Mouse (Mus musculus): ENCODE measurements around the gene Nosip. TPM values are rescaled to one million over a fixed set of nuclear protein-coding genes. Genes with fewer than 3 reads are reported as not detected.
"Not testable (repeated sequence)": the region's sequence is repeated elsewhere in the genome, so short reads cannot be mapped to it uniquely, and the experiment has no call there.

The Nosip gene
- polyA plus RNA-seq, 1 experiment from 2014 or later: 59.1 TPM

DNA sequence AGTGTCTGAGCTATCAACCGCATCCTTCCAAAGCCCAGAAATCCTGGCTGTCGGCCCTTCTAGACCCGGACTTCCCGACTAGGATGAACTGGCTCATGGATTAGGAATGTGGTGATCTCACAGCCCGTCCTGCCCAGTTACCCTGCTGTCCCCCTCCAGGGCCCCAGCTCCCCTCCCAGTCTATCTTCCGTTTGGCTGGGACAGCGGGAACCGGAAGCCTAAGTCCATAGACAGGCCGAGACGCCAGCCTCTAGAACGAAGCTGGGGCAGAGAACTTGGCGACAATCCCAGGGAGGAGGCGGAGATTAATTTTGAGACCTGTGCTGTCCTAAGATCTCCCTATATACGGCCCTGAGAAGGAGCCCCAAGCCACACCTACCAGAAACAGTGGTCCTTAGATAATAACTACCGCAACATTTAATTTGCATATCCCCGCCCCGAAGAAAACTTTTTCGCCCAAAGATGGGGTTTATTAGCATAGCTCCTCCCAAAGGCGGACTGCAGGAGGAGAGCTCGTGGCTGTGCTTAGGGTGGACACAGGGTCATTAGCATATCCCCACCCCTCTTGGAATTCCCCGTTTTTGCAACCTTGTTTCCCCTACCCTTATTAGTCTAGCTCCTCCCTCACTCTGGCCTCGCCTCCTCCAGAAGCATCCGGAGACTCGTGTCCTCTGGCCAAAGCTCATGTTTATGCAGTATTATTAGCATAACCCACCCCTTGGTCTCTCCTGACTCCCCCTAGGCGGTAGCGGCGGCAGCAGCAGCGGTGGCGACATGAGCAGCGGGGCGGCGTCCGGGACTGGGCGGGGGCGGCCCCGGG is 44.8 kb upstream of the Nosip start, which contains the start of gene Rras:
Gene Rras, plus strand, starts transcription at position 720 of the 820 bp plus-strand sequence.
- ATAC-seq (ENCODE audit: low read depth): peak; percentile 91
- Histone ChIP-seq H3K4me3 (ENCODE audit: low read depth, low read length) (peak within 1 kb of the TSS; percentile 88), H3K4me1 (ENCODE audit: control insufficient read depth, insufficient read depth, low read length) (peaks cover 19% of the 10 kb centered on the region), H3K27ac (replicated peaks; ENCODE audit: low read depth, low read length) (peak within 1 kb of the TSS; percentile 97), H3K9ac (ENCODE audit: low read depth, low read length) (peak within 1 kb of the TSS; percentile 67), H3K4me2 (ENCODE audit: low read depth, low read length) (peak within 1 kb of the TSS; percentile 70), H3K36me3 (ENCODE audit: control insufficient read depth, insufficient read depth, low read length) (peaks cover 17% of the 10 kb centered on the region), H3K9me3 (ENCODE audit: control insufficient read depth, low read length) (no peaks in the 10 kb centered on the region), H3K27me3 (replicated peaks; ENCODE audit: control insufficient read depth, insufficient read depth, low read length) (no peaks in the 10 kb centered on the region)
- under 1% methylated on average over 36 of the region's 36 CpGs for WGBS
- peak; percentile 100 for DNase-seq (ENCODE audit: low spot score)

DNA sequence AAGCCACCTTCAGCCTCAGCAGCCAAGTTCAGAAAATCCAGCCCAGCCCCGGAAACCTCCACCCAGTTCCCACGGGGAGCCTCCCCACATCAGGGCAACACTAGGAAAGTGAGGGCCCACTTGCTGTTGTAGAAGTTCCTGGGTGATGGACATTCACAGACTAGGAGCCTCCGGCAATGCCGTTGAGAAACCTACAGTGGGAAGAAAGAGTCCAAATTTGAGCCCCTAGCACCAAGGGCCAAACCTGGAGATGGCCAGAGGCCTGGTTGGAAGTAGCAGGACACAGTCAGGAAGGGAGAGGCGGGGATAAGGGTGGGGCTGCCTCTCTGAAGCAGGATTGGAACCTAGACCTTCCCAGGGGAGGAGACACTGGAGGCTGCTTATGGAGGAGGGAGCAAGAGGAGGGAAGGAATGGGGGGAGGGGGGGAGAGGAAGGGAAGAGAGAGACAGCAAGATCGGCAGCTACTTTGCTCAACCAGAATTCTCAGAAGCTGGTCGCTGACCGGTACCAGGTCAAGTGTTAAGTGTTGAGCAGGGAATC is 43.1 kb upstream of the Nosip start:
- WGBS: 39% methylated on average over 8 of the region's 8 CpGs
- Histone ChIP-seq H3K9me3 (ENCODE audit: control insufficient read depth, low read length) (no peaks in the 10 kb centered on the region), H3K27ac (replicated peaks; ENCODE audit: low read depth, low read length) (no peak overlapping the region), H3K4me1 (ENCODE audit: control insufficient read depth, insufficient read depth, low read length) (peaks cover 19% of the 10 kb centered on the region), H3K27me3 (replicated peaks; ENCODE audit: control insufficient read depth, insufficient read depth, low read length) (no peaks in the 10 kb centered on the region), H3K36me3 (ENCODE audit: control insufficient read depth, insufficient read depth, low read length) (0 out of 2 replicates have a peak, but pooled peaks cover under 1% of the 10 kb centered on the region), H3K4me3 (ENCODE audit: low read depth, low read length) (peak overlapping the region; percentile 88), H3K4me2 (ENCODE audit: low read depth, low read length) (peak overlapping the region; percentile 70), H3K9ac (ENCODE audit: low read depth, low read length) (no peak overlapping the region)
- DNase-seq (ENCODE audit: low spot score) (peak; percentile 76), ATAC-seq (ENCODE audit: low read depth) (no peak)

DNA sequence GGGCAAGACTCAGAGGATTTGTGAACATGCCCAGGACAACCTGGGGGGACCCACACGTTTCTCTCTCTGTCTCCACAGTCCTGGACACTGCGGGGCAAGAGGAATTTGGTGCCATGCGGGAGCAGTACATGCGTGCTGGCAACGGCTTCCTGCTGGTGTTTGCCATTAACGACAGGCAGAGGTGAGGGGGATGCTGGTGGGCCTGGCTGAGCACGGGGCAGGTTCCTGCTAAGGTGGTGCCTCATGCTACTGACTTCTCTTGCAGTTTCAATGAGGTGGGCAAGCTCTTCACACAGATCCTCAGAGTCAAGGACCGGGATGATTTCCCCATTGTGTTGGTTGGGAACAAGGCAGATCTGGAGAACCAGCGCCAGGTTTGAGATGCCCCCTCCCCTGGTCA is 42.0 kb upstream of the Nosip start:
- Histone ChIP-seq H3K27ac (replicated peaks; ENCODE audit: low read depth, low read length) (no peak overlapping the region), H3K9ac (ENCODE audit: low read depth, low read length) (no peak overlapping the region), H3K4me2 (ENCODE audit: low read depth, low read length) (no peak overlapping the region), H3K4me3 (ENCODE audit: low read depth, low read length) (no peak overlapping the region), H3K27me3 (replicated peaks; ENCODE audit: control insufficient read depth, insufficient read depth, low read length) (no peaks in the 10 kb centered on the region), H3K36me3 (ENCODE audit: control insufficient read depth, insufficient read depth, low read length) (no peaks in the 10 kb centered on the region), H3K9me3 (ENCODE audit: control insufficient read depth, low read length) (no peaks in the 10 kb centered on the region), H3K4me1 (ENCODE audit: control insufficient read depth, insufficient read depth, low read length) (peaks cover 11% of the 10 kb centered on the region; the same call in 1 of the 2 replicates)
- DNase-seq (ENCODE audit: low spot score) (no peak), ATAC-seq (ENCODE audit: low read depth) (no peak)
- WGBS: 80% methylated on average over 9 of the region's 9 CpGs

DNA sequence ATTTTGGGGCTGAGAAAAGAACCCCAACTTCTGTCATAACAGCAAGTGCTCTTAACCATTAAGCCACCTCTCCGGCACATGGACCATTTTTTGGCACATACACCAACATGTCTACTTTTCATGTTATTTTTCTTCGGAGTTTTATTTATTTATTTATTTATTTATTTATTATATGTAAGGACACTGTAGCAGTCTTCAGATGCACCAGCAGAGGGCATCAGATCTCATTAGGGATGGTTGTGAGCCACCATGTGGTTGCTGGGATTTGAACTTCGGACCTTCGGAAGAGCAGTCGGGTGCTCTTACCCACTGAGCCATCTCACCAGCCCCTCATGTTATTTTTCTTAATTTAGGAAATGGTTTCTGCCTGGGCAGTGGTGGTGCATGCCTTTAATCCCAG is 38.5 kb upstream of the Nosip start:
- H3K9me3 ChIP-seq (ENCODE audit: control insufficient read depth, low read length); H3K27ac ChIP-seq (replicated peaks; ENCODE audit: low read depth, low read length); H3K9ac ChIP-seq (ENCODE audit: low read depth, low read length); H3K27me3 ChIP-seq (replicated peaks; ENCODE audit: control insufficient read depth, insufficient read depth, low read length); H3K4me3 ChIP-seq (ENCODE audit: low read depth, low read length); H3K4me2 ChIP-seq (ENCODE audit: low read depth, low read length); DNase-seq (ENCODE audit: low spot score); ATAC-seq (ENCODE audit: low read depth); H3K4me1 ChIP-seq (ENCODE audit: control insufficient read depth, insufficient read depth, low read length): not testable (repeated sequence)
- WGBS: 75% methylated on average over 5 of the region's 5 CpGs
- H3K36me3 ChIP-seq (ENCODE audit: control insufficient read depth, insufficient read depth, low read length): peaks cover 20% of the 10 kb centered on the region

DNA sequence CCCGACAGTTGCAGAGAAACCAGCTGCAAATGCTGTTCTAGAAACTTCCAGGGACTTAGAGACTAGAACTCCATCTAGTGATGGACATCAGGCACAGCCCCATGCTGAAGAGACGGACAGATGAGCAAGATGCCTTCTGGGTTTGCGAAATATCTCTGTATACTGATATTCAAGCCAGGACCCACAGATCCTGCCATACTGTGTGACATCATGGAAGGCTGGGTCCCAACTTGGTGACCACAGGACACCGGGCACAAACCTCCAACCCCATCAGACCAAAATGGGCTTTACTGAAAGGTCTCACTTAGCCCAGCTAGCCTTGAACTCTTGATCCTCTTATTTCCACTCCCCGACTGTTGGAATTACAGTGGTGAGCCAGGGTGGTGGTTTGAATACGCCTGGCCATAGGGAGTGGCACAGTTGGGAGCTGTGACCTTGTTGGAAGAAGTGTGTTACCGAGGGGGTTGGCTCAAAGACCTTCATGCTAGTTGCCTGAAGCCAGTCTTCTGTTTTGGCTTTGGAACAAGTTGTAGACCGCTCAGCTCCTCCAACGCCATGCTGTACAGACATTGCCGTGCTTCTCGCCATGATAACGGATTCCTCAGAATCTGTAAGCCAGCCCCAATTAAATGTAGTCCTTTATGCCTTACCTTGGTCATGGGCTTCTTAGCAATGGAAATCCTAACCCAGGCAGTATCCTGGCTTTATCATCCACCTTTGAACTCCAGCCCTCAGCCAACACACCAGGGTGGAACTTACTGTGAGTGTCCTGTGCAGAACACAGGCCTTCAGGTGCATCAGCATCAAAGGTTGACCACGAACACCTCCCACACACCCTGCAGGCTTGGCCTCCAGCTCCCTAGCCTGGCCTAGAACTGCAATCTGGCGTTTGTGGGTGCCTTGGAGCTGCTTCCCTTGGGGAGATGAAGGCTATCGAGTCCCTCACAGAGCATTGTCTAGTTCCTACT is 37.7 kb upstream of the Nosip start:
- 87% methylated on average over 15 of the region's 15 CpGs for WGBS
- 0 out of 2 replicates have a peak overlapping the region, but pooled peaks have one; percentile 2 for H3K27ac ChIP-seq (replicated peaks; ENCODE audit: low read depth, low read length)

DNA sequence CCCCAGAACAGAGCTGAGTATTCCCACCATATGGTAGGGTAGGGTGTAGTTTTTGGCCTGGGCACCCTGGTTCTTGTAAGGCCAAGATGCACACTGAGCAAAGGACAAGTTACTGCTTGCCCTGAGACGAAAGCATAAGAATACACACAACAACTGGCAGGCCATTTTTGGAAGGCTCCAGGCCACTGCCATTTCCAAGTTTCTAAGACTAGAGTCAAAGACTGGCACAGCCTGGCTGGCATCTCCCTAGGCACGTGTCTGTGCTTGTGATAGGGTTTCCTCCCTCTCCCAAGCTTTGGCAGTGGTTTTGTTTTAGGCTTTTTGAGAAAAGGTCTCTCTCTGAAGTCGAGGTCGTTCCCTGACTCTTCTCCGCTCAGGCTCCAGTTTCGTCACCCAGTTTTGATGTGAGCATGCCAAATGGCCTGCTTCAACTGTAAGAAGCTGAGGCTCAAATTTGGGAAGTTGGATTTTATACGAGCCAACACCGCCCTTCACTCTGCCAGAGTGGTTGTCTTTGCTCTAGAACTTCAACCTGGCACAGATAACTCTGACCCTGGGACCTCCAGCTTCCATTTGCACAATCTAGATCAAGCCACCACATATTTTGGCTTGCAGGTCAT is 36.5 kb upstream of the Nosip start:
- DNase-seq (ENCODE audit: low spot score): no peak
- Histone ChIP-seq H3K9me3 (ENCODE audit: control insufficient read depth, low read length) (no peaks in the 10 kb centered on the region), H3K27ac (replicated peaks; ENCODE audit: low read depth, low read length) (0 out of 2 replicates have a peak overlapping the region, but pooled peaks have one; percentile 2), H3K4me2 (ENCODE audit: low read depth, low read length) (no peak overlapping the region), H3K27me3 (replicated peaks; ENCODE audit: control insufficient read depth, insufficient read depth, low read length) (no peaks in the 10 kb centered on the region), H3K4me3 (ENCODE audit: low read depth, low read length) (no peak overlapping the region), H3K36me3 (ENCODE audit: control insufficient read depth, insufficient read depth, low read length) (peaks cover 40% of the 10 kb centered on the region), H3K9ac (ENCODE audit: low read depth, low read length) (no peak overlapping the region), H3K4me1 (ENCODE audit: control insufficient read depth, insufficient read depth, low read length) (no peaks in the 10 kb centered on the region)
- ATAC-seq (ENCODE audit: low read depth): no peak
- WGBS: 71% methylated on average over 8 of the region's 8 CpGs

More for the DNA sequence above, 37.7 kb upstream of the Nosip start:
- peaks cover 29% of the 10 kb centered on the region for H3K36me3 ChIP-seq (ENCODE audit: control insufficient read depth, insufficient read depth, low read length)
- no peak for ATAC-seq (ENCODE audit: low read depth)
- no peaks in the 10 kb centered on the region for H3K27me3 ChIP-seq (replicated peaks; ENCODE audit: control insufficient read depth, insufficient read depth, low read length)
- no peaks in the 10 kb centered on the region for H3K4me1 ChIP-seq (ENCODE audit: control insufficient read depth, insufficient read depth, low read length)
- H3K4me3 ChIP-seq (ENCODE audit: low read depth, low read length): no peak overlapping the region
- H3K4me2 ChIP-seq (ENCODE audit: low read depth, low read length): no peak overlapping the region
- no peak overlapping the region for H3K9ac ChIP-seq (ENCODE audit: low read depth, low read length)
- no peaks in the 10 kb centered on the region for H3K9me3 ChIP-seq (ENCODE audit: control insufficient read depth, low read length)
- no peak for DNase-seq (ENCODE audit: low spot score)

DNA sequence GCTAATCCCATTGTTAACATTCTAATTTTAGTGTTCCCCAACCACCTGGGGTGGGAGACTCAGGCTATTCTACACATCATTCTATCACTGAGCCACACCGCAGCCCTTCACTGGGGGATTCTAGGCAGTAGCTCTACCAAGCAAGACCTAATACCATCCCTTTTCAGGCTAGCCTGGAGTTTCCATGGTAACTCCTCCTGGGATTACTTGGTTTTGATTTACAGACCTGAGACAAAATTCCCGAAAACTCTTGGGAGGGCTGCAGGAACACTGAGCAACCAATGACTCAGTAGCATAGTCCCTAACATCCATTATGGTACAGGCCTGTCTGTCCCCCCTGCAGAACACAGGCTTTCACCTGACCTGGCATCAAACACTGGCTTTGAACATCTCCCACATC is 36.0 kb upstream of the Nosip start:
- Histone ChIP-seq H3K9me3 (ENCODE audit: control insufficient read depth, low read length) (no peaks in the 10 kb centered on the region), H3K4me2 (ENCODE audit: low read depth, low read length) (no peak overlapping the region), H3K4me1 (ENCODE audit: control insufficient read depth, insufficient read depth, low read length) (no peaks in the 10 kb centered on the region), H3K27ac (replicated peaks; ENCODE audit: low read depth, low read length) (no peak overlapping the region), H3K4me3 (ENCODE audit: low read depth, low read length) (no peak overlapping the region), H3K36me3 (ENCODE audit: control insufficient read depth, insufficient read depth, low read length) (peaks cover 46% of the 10 kb centered on the region), H3K27me3 (replicated peaks; ENCODE audit: control insufficient read depth, insufficient read depth, low read length) (no peaks in the 10 kb centered on the region), H3K9ac (ENCODE audit: low read depth, low read length) (no peak overlapping the region)
- no peak for ATAC-seq (ENCODE audit: low read depth)
- peak; percentile 34 for DNase-seq (ENCODE audit: low spot score)
- 57% methylated on average over 2 of the region's 2 CpGs for WGBS

DNA sequence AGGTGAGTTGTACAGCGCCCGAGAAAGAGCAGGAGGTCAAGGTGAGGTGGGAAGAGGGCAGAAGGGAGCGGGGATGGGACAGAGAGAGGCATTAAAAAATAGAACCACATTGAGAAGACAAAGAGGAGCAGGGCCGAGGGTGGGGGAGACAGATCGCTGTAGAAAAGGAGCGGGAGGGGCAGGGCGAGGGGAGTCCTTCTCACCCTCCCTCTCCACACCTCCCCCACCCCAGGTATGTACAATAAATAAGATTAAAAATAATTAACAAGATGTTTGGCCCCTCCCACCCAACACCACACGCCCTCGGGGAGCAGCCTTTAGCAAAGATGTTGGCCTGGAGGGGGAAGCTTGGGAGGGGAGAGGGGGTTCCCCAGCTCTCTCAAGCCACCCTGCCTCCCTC is 34.5 kb upstream of the Nosip start:
- H3K9ac ChIP-seq (ENCODE audit: low read depth, low read length): no peak overlapping the region
- ATAC-seq (ENCODE audit: low read depth) (no peak), DNase-seq (ENCODE audit: low spot score) (no peak)
- no peaks in the 10 kb centered on the region for H3K9me3 ChIP-seq (ENCODE audit: control insufficient read depth, low read length)
- peaks cover 60% of the 10 kb centered on the region for H3K36me3 ChIP-seq (ENCODE audit: control insufficient read depth, insufficient read depth, low read length)
- WGBS: 91% methylated on average over 9 of the region's 9 CpGs
- H3K4me3 ChIP-seq (ENCODE audit: low read depth, low read length): no peak overlapping the region
- no peak overlapping the region for H3K4me2 ChIP-seq (ENCODE audit: low read depth, low read length)
- no peaks in the 10 kb centered on the region for H3K27me3 ChIP-seq (replicated peaks; ENCODE audit: control insufficient read depth, insufficient read depth, low read length)
- no peak overlapping the region for H3K27ac ChIP-seq (replicated peaks; ENCODE audit: low read depth, low read length)
- no peaks in the 10 kb centered on the region for H3K4me1 ChIP-seq (ENCODE audit: control insufficient read depth, insufficient read depth, low read length)
